Mouse (Mus musculus): ENCODE measurements at regions not wholly inside any gene's neighbourhood (a gene's known extent, or its start where the extent isn't known, plus 50 kb on each side); places are given as distances from the start of the nearest gene placed in this dataset.

- 64% methylated on average over 4 of the region's 4 CpGs for WGBS
- DNase-seq (ENCODE audit: low read depth, low spot score), result no peak
Observed at GRCm38 (mm10) chr16:44631357-44632053, 72.8 kb upstream of the Boc start.

- peak; percentile 82 for DNase-seq (ENCODE audit: low read depth, low spot score)
- 47% methylated on average over 9 of the region's 9 CpGs for WGBS
Observed at GRCm38 (mm10) chr16:44630861-44631260, 72.2 kb upstream of the Boc start.

DNA sequence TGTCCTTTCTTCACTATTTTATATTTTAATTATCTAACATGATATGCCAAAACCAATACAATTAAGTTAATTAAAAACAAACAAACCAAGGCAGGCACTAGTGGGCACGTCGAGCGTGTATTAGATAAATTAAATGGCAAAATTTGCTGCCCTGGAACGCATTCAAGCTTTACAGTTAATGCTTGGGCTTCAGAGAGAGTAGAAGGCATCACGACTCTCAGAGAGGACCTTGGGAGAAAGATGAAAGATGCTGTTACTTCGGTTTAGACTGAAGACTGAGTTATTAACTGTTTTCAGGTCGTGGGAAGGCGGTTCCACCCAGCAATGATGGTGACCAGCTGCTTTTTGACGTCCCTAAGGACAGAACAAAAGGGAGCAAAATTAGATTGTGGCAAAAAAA lies 71.7 kb upstream of the Boc start:
- no peak for DNase-seq (ENCODE audit: low read depth, low spot score)
- 37% methylated on average over 9 of the region's 9 CpGs for WGBS

DNA sequence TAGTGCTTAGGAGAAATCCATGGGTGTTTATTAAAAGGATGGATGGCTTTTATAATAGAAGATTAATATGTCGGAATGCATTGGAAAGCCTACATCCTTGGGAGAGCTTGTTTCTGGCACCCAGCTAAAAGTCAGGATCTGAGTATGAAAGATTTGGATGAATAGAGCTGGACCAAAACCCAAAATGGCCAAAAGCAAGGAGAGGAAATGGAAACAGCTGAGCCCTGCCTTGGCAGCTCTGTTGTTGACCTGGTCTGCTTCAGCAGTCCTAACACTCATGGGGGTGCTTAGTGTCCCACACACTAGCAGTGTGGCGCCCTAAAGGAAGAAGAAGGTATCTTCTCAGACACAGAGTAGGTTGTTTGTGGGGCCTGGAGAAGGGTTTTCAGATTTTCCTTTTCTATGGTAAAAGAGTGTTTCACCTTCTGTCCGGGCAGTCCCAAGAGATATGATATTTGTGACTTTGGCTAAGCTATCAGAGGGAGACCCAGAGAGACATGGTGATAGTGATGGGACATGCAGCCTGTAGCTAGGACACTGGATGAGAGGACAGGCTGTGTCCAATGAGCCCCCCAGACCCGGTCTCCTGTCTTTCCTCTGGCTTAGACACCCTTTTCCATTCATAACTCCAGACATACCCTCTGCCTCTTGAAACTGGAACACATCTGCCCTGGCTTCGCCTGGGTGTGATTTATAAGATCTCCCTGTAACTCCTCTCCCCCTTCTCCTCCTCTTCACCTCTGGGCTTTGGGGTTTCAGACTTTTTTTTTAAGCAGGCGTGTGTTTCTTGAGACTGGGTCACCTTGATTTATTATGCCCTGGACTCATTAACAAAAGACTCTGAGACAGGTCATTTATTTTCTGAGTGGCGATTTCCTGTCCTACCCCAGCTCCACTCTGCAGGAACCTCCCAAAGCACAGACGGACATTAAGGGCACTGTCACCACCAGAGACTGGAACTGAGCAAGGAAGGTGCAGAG lies 70.9 kb upstream of the Boc start:
- 76% methylated on average over 8 of the region's 8 CpGs for WGBS

GRCm38 (mm10) chr16:44625871-44626293 lies 67.2 kb upstream of the Boc start:
- no peak for DNase-seq (ENCODE audit: low read depth, low spot score)
- WGBS, result 88% methylated on average over 3 of the region's 3 CpGs

More for the DNA sequence above, 70.9 kb upstream of the Boc start:
- DNase-seq (ENCODE audit: low read depth, low spot score), result no peak

DNA sequence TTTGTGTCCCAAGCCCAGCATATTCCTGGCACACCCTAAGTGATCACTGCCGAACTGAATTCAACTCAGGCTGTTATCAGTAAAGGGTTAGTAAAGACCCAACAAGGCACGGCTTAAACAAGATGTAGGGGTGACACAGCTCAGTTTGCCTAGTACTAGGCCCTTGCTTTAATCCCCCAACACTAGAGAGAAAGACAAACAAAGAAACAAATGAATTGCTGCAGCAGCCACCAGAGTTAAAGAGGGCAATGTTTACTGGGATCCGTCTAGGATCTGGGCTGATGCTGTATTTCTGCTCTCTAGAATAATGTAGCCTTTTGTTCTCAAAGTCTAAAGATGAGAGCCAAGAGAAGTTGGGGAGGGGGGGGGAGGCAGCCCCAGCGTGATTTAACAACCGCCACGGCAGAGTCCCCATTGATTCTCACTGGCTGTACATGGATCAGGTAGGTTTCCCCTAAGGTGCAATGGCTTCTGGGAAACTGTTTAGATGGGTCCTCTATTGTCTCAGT lies 66.5 kb upstream of the Boc start:
- no peak for DNase-seq (ENCODE audit: low read depth, low spot score)
- 56% methylated on average over 6 of the region's 6 CpGs for WGBS

GRCm38 (mm10) chr16:44621573-44621972 lies 62.9 kb upstream of the Boc start:
- no peak for DNase-seq (ENCODE audit: low read depth, low spot score)
- WGBS, result 90% methylated on average over 5 of the region's 5 CpGs

DNA sequence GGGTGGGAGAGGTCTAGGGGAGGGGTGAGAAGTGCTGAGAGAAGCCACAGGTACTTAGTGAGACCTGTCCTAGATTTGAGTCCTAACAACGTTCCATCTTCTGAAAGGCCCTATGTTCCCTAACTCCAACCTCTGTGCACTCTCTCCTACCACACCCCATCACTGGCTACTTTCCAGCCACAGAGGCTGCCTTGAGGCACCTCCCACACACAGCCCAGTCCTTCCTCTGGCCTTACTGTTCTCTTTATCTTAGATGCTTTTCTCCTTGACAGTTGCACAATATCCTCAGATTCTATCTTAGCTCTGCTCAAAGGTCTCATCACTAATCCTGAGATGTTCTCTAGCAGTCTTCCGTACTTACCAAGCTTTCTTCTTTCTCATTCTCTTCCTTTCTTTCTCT lies 61.8 kb upstream of the Boc start:
- WGBS, result 23% methylated on average over 2 of the region's 2 CpGs
- peak; percentile 46 for DNase-seq (ENCODE audit: low read depth, low spot score)

- DNase-seq (ENCODE audit: low read depth, low spot score), result no peak
- WGBS, result 85% methylated on average over 4 of the region's 4 CpGs
Observed at GRCm38 (mm10) chr16:44619476-44620103, 60.9 kb upstream of the Boc start.

- WGBS, result 81% methylated on average over 6 of the region's 6 CpGs
- DNase-seq (ENCODE audit: low read depth, low spot score), result no peak
Observed at GRCm38 (mm10) chr16:44617041-44617440, 58.3 kb upstream of the Boc start.

DNA sequence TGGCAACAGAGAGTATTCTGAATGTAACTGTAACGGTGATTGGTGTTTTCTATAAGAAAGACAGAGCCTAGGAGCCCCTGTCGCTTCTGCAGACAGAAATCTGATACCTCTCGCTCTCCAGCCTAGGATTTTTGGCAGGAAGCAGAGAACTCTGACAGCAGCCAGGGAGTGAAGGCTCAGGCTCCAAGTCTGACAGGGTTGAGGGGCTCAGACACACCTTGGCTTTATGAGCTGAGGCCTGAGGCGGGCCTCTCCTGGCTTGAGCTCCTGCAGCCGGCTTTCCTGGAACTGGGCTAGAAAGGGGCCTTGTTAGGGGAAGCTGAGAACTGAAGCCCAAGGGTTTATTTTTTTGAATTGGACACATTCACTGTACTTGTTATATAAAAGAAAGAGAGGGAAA lies 57.7 kb upstream of the Boc start:
- 30% methylated on average over 5 of the region's 5 CpGs for WGBS
- no peak for DNase-seq (ENCODE audit: low read depth, low spot score)

DNA sequence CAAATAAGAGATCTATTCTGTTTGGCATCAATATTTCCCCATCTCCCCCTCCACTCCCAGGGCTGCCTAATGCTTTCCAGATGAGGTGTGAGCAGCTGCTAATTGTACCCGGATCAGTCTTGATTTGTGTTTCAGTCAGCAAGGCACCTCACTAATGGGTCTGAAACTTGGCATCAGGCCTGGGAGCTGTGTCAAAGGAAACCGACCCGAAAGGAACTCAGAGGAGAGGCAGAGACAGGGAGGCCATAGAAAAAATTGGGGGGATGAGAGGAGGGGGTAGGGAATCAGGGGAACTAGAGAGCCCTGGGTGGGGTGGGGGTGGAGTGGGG lies 57.1 kb upstream of the Boc start:
- no peak for DNase-seq (ENCODE audit: low read depth, low spot score)
- WGBS, result 16% methylated on average over 3 of the region's 3 CpGs

GRCm38 (mm10) chr16:44615172-44615877 lies 56.6 kb upstream of the Boc start:
- DNase-seq (ENCODE audit: low read depth, low spot score), result no peak
- 49% methylated on average over 9 of the region's 9 CpGs for WGBS

DNA sequence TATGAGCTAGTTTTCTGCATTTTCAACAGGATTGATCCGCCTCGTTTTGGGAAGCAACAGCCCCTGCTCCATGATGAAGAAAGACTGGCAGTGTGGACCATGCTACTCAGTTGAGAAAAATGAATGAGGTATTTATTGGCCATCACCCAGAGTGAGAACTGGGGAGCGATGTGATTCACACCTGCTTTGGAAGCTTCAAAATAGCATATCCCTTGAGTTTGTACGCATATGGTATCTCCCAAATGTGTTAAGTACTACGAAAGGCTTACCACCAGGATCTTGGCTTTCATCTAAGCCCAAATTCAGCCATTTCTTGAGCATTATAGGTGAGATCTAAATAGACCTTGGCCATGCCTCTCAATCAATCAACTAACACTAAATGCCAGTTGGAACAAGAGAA lies 55.5 kb upstream of the Boc start:
- no peak for DNase-seq (ENCODE audit: low read depth, low spot score)
- WGBS, result 93% methylated on average over 5 of the region's 5 CpGs

DNA sequence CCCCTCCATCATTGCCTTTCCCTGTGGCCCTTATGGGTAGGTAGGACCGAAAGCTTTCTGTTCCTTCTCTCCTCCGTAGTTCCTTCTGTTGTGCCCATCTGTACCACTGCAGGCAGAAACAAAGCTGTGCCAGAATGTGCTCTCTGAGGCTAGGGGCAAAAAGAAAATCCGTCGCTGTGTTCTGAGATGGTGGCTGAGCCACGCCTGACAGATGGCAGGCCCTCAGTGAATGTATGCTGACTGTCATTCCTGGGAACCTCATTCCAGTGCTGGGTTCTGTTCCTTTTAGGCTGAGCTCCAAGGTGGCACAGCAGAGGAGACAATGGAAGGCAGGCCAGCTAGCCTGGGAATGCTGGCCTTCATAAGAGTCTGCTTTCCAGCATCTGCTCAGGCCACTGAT lies 54.0 kb upstream of the Boc start:
- no peak for DNase-seq (ENCODE audit: low read depth, low spot score)
- WGBS, result 80% methylated on average over 5 of the region's 5 CpGs

DNA sequence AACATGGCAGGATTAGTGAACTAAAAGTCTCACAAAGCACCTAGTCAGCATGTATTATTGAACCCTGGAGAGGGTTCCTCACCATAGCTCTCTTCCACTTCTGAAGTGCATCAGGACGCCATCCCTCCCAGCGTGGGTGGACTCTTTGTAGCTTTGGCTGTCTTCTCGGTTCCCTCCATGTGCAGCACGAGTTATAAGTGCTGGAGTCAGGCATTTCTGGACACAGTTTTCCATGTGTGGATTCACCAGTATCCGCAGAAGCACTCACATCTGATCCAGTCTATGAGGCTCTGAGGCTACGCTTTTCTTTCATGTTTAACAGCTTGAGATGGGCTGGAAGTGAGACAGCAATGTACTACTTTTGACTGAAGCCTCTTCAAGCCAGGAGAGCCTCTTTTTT lies 52.8 kb upstream of the Boc start:
- DNase-seq (ENCODE audit: low read depth, low spot score), result no peak
- WGBS, result 86% methylated on average over 6 of the region's 6 CpGs

- 97% methylated on average over 1 of the region's 1 CpGs for WGBS
- DNase-seq (ENCODE audit: low read depth, low spot score), result no peak
Observed at GRCm38 (mm10) chr16:44608586-44608985, 49.9 kb upstream of the Boc start.

Measured in large intestine, adult 2 months (tissue).